Mouse (Mus musculus) hindbrain, postnatal 0 days (tissue): ENCODE data around the gene Mb21d2. TPM values are rescaled to one million over a fixed set of nuclear protein-coding genes. Genes with fewer than 3 reads are reported as not detected.
A peak's percentile ranks its signal among the peaks of the same experiment; 100 is the strongest.

Experiments
- ATAC-seq: fragments of 200-750 bp; cut with Nextera tagmentation; 2 replicates; pipeline ENCODE4 v1.8.0; 2017; ENCODE audit warnings: mild to moderate bottlenecking, moderate TSS enrichment, moderate library complexity
- DNase-seq: peaks from one replicate; pipeline ENCODE4 v3.0.0-alpha.2; 2015; ENCODE audit warnings: low spot score
- H3K27ac ChIP-seq: fragments of 300-500 bp; sonication (generic); 2 replicates; pipeline ENCODE4 v1.5.1; 2014; ENCODE audit warnings: mild to moderate bottlenecking
- H3K27me3 ChIP-seq: fragments of 300-500 bp; sonication (generic); 2 replicates; pipeline ENCODE4 v1.6.1; 2014; ENCODE audit warnings: low read length, mixed read lengths; ENCODE audit not compliant: insufficient read depth
- H3K36me3 ChIP-seq: fragments of 300-500 bp; sonication (generic); 2 replicates; pipeline ENCODE4 v1.6.1; 2014; ENCODE audit warnings: low read length, mixed read lengths; ENCODE audit not compliant: insufficient read depth
- H3K4me1 ChIP-seq: fragments of 300-500 bp; sonication (generic); 2 replicates; pipeline ENCODE4 v1.6.1; 2014; ENCODE audit warnings: antibody characterized with exemption, low read length, mixed read lengths; ENCODE audit not compliant: insufficient read depth
- H3K4me2 ChIP-seq: fragments of 300-500 bp; sonication (generic); 2 replicates; pipeline ENCODE4 v1.6.1; 2014; ENCODE audit warnings: low read depth, mild to moderate bottlenecking, low read length, moderate library complexity, mixed read lengths
- H3K4me3 ChIP-seq: fragments of 300-500 bp; sonication (generic); 2 replicates; pipeline ENCODE4 v1.5.1; 2014; ENCODE audit warnings: low read length
- H3K9ac ChIP-seq: fragments of 300-500 bp; sonication (generic); replicated peaks from 2 replicates; pipeline ENCODE4 v1.6.1; 2014; ENCODE audit warnings: mild to moderate bottlenecking, low read length, moderate library complexity, mixed read lengths
- H3K9me3 ChIP-seq: fragments of 300-500 bp; sonication (generic); 2 replicates; pipeline ENCODE4 v1.6.1; 2016; ENCODE audit warnings: low read length, mixed read lengths
- CTCF ChIP-seq: IDR thresholded peaks from 2 replicates; pipeline ENCODE4 v1.5.1; 2016; ENCODE audit warnings: antibody characterized with exemption, control low read depth, low read depth
- WGBS: fragments of 180-500 bp; shearing (Covaris S2); extraction: QIAGEN DNeasy Blood & Tissue Kit; methylation state at CpG from one replicate; pipeline ENCODE4 v1.1.7; 2014; 5-methylcytosine and 5-hydroxymethylcytosine counted together
- polyA plus RNA-seq: library from polyadenylated mRNA; unstranded; fragments of >200 nt; fragmentation: Nextera tagmentation; extraction: Ambion mirVana; gene quantifications from 2 replicates; pipeline ENCODE4 v1.2.1, GENCODE M21; 2015
- total RNA-seq: library from RNA; depleted of rRNA; stranded (reverse); fragments of >200 nt; gene quantifications from 2 replicates; pipeline ENCODE4 v1.2.3, GENCODE M21; 2014; rRNA removed

Gene Mb21d2
- total and polyA plus RNA-seq, 2 experiments from 2014 or later = 19.9 to 69.5 TPM

DNA sequence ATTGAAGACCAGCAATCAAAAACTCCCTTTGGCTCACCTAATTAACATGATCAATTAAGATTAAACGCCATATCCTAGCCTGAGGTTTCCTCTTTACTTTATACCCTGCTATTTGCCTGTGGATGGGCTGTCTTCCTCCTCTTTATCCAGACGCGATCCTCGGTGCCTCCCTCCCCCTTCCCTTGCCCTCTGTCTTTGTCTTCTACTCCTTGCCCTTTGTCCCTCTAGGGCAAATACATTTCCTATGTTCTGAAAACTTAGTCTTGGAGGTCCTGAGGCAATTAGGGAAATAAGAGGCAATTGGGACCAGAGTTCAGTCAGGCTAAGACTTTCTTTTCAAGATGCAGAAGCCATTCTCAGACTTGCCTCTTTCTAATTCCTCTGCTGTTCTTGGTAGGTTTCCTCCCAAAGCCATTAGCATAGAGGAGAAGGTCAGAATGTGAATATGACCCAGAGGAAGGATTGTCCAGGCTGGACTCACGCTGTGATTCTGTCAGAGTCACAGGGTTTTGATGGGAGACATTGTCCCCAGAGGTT lies 110.7 kb downstream of the Mb21d2 start:
- no peak for TF ChIP-seq CTCF
- H3K9ac ChIP-seq = no peak overlapping the region
- ATAC-seq = no peak
- WGBS = 48% methylated on average over 5 of the region's 5 CpGs
- H3K27me3 ChIP-seq = no peaks in the 10 kb centered on the region
- H3K9me3 ChIP-seq = no peaks in the 10 kb centered on the region
- H3K36me3 ChIP-seq = no peaks in the 10 kb centered on the region
- no peak overlapping the region for H3K27ac ChIP-seq
- DNase-seq = no peak
- H3K4me2 ChIP-seq = no peak overlapping the region
- no peaks in the 10 kb centered on the region for H3K4me1 ChIP-seq
- H3K4me3 ChIP-seq = no peak overlapping the region

DNA sequence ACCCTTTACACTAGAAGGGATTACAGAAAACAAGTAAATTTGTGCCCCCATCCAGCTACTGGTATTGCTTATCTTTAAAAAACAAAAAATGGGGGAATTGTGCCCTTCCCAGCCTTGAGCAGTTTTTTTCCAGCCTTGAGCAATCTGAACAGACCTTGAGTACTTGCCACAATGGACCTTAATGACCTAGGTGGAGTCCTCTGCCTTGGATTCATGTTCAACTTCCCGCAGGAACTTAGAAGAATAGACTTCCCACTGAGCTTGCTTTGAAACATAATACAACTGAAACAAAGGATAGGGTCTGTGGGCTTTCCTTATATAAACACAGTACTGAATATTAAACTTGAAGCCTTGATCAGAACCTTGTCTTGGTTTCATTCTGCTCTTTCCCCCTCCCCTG lies 116.2 kb downstream of the Mb21d2 start:
- no peaks in the 10 kb centered on the region for H3K36me3 ChIP-seq
- H3K9me3 ChIP-seq = no peaks in the 10 kb centered on the region
- no peak overlapping the region for H3K9ac ChIP-seq
- no peak overlapping the region for H3K27ac ChIP-seq
- ATAC-seq (no peak), DNase-seq (no peak)
- no peaks in the 10 kb centered on the region for H3K4me1 ChIP-seq
- no peak overlapping the region for H3K4me2 ChIP-seq
- no peak for TF ChIP-seq CTCF
- H3K4me3 ChIP-seq = no peak overlapping the region
- no peaks in the 10 kb centered on the region for H3K27me3 ChIP-seq
- 85% methylated on average over 1 of the region's 1 CpGs for WGBS

DNA sequence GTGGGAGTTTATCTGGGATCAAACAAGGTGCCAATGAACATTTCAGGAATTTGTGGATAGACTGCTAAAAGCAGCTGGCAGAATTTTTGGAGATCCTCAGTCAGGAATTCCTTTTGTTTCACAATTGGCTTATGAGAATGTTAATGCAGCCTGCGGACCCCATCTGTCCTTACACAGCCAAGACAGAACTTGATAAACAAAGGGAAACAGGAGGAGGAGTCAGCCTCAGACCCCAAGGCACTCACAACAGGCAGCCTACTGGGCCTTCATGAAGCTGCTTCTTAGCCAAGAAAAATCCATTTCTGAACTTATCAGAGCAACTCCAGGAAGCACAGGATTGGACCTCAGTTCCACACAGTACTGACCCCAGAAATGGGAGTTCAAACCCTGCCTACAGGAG lies 120.4 kb downstream of the Mb21d2 start:
- no peaks in the 10 kb centered on the region for H3K27me3 ChIP-seq
- no peak overlapping the region for H3K4me3 ChIP-seq
- no peak for DNase-seq
- no peaks in the 10 kb centered on the region for H3K4me1 ChIP-seq
- ATAC-seq = no peak
- H3K4me2 ChIP-seq = no peak overlapping the region
- TF ChIP-seq CTCF = no peak
- no peak overlapping the region for H3K9ac ChIP-seq
- WGBS = 20% methylated on average over 1 of the region's 1 CpGs
- no peaks in the 10 kb centered on the region for H3K36me3 ChIP-seq
- H3K9me3 ChIP-seq = no peaks in the 10 kb centered on the region
- H3K27ac ChIP-seq = no peak overlapping the region

DNA sequence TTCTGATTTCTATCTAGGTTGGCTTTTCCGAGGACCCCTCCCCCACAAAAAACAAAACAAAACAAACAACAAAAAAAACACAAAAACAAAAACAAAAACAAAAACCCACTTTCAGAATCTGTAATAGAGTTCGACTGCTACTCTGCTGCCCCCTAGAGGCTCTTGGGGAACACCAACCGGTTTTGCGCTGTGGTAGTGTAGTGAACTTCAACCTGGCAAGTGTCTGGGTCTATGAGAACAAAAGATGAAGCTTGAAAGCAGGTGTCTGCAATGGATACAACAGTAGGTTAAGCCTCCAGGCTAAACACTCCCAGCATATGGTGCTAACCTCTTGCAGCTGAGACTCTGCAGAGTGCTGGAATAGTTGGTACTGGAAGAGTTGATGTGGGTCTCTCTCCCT lies 136.4 kb downstream of the Mb21d2 start:
- 0 out of 2 replicates have a peak, but pooled peaks have one; percentile 58 for ATAC-seq
- H3K27ac ChIP-seq = no peak overlapping the region
- H3K4me1 ChIP-seq = no peaks in the 10 kb centered on the region
- H3K36me3 ChIP-seq = no peaks in the 10 kb centered on the region
- DNase-seq = peak; percentile 86
- H3K9ac ChIP-seq = no peak overlapping the region
- no peak overlapping the region for H3K4me3 ChIP-seq
- H3K9me3 ChIP-seq = no peaks in the 10 kb centered on the region
- no peak overlapping the region for H3K4me2 ChIP-seq
- peak; percentile 83 for TF ChIP-seq CTCF
- no peaks in the 10 kb centered on the region for H3K27me3 ChIP-seq
- 3% methylated on average over 4 of the region's 4 CpGs for WGBS

Other genes with a start within 250 kb of the Mb21d2 start
- gene Fgf12, start 176.6 kb downstream of the Mb21d2 start, total RNA-seq = 39.5 and 39.8 TPM in 2 replicates
- 65.2 and 70.4 TPM in 2 replicates for gene Fgf12, start 176.6 kb downstream of the Mb21d2 start, polyA plus RNA-seq